Mouse (Mus musculus): Measurements from ENCODE around the gene Rufy1. TPM values are rescaled to one million over a fixed set of nuclear protein-coding genes. Genes with fewer than 3 reads are reported as not detected.

Rufy1 gene
- 19.5 and 20.0 TPM in 2 replicates for polyA plus RNA-seq (2014; fragmentation: Nextera tagmentation; extraction: Ambion mirVana)

GRCm38 (mm10) chr11:50430277-50431133, at the start of gene Rufy1:
Rufy1 (minus strand) TSS chr11:50431125.
- ATAC-seq (replicated peaks; ENCODE audit: insufficient number of reproducible peaks, low FRiP score, low TSS enrichment), result peak; percentile 76
- H3K27ac ChIP-seq (ENCODE audit: low read depth, low read length), result peak within 1 kb of the TSS; percentile 89
- H3K27me3 ChIP-seq (ENCODE audit: control insufficient read depth, insufficient read depth, low read length), result no peaks in the 10 kb centered on the region
- under 1% methylated on average over 74 of the region's 90 CpGs for WGBS (ENCODE audit: insufficient replicate concordance)
- peak within 1 kb of the TSS; percentile 84 for H3K4me3 ChIP-seq (ENCODE audit: low read depth, low read length)
- no peaks in the 10 kb centered on the region for H3K4me1 ChIP-seq (ENCODE audit: control insufficient read depth, insufficient read depth, low read length)
- peak within 1 kb of the TSS; percentile 97 for H3K9ac ChIP-seq (ENCODE audit: low read depth, low read length)
- H3K9me3 ChIP-seq (replicated peaks; ENCODE audit: control insufficient read depth, low read length), result no peaks in the 10 kb centered on the region
- no peaks in the 10 kb centered on the region for H3K36me3 ChIP-seq (ENCODE audit: control insufficient read depth, insufficient read depth, low read length)
- peak within 1 kb of the TSS; percentile 80 for H3K4me2 ChIP-seq

- H3K4me2 ChIP-seq, result no peak overlapping the region
- H3K9ac ChIP-seq (ENCODE audit: low read depth, low read length), result no peak overlapping the region
- WGBS (ENCODE audit: insufficient replicate concordance), result 82% methylated on average over 2 of the region's 2 CpGs
- no peaks in the 10 kb centered on the region for H3K27me3 ChIP-seq (ENCODE audit: control insufficient read depth, insufficient read depth, low read length)
- no peak overlapping the region for H3K4me3 ChIP-seq (ENCODE audit: low read depth, low read length)
- H3K4me1 ChIP-seq (ENCODE audit: control insufficient read depth, insufficient read depth, low read length), result peaks cover 11% of the 10 kb centered on the region
- no peaks in the 10 kb centered on the region for H3K36me3 ChIP-seq (ENCODE audit: control insufficient read depth, insufficient read depth, low read length)
- no peak for ATAC-seq (replicated peaks; ENCODE audit: insufficient number of reproducible peaks, low FRiP score, low TSS enrichment)
- no peak overlapping the region for H3K27ac ChIP-seq (ENCODE audit: low read depth, low read length)
- no peaks in the 10 kb centered on the region for H3K9me3 ChIP-seq (replicated peaks; ENCODE audit: control insufficient read depth, low read length)
Measured at GRCm38 (mm10) chr11:50478072-50478471, 47.1 kb upstream of the Rufy1 start.

GRCm38 (mm10) chr11:50477486-50478070, 46.7 kb upstream of the Rufy1 start:
- Histone ChIP-seq H3K27me3 (ENCODE audit: control insufficient read depth, insufficient read depth, low read length) (no peaks in the 10 kb centered on the region), H3K27ac (ENCODE audit: low read depth, low read length) (no peak overlapping the region), H3K36me3 (ENCODE audit: control insufficient read depth, insufficient read depth, low read length) (no peaks in the 10 kb centered on the region), H3K4me2 (peak overlapping the region; percentile 24; the same call in 1 of the 2 replicates), H3K4me1 (ENCODE audit: control insufficient read depth, insufficient read depth, low read length) (peaks cover 11% of the 10 kb centered on the region), H3K9me3 (replicated peaks; ENCODE audit: control insufficient read depth, low read length) (no peaks in the 10 kb centered on the region), H3K9ac (ENCODE audit: low read depth, low read length) (no peak overlapping the region), H3K4me3 (ENCODE audit: low read depth, low read length) (no peak overlapping the region)
- ATAC-seq (replicated peaks; ENCODE audit: insufficient number of reproducible peaks, low FRiP score, low TSS enrichment), result no peak
- WGBS (ENCODE audit: insufficient replicate concordance), result 69% methylated on average over 11 of the region's 11 CpGs

GRCm38 (mm10) chr11:50476971-50477370, 46.0 kb upstream of the Rufy1 start:
- no peak overlapping the region for H3K9ac ChIP-seq (ENCODE audit: low read depth, low read length)
- peak; percentile 57 for ATAC-seq (replicated peaks; ENCODE audit: insufficient number of reproducible peaks, low FRiP score, low TSS enrichment)
- WGBS (ENCODE audit: insufficient replicate concordance), result 14% methylated on average over 6 of the region's 6 CpGs

GRCm38 (mm10) chr11:50473933-50474332, 43.0 kb upstream of the Rufy1 start:
- H3K9ac ChIP-seq (ENCODE audit: low read depth, low read length), result no peak overlapping the region
- 0 out of 2 replicates have a peak, but pooled peaks cover 2% of the 10 kb centered on the region for H3K9me3 ChIP-seq (replicated peaks; ENCODE audit: control insufficient read depth, low read length)
- H3K27ac ChIP-seq (ENCODE audit: low read depth, low read length), result no peak overlapping the region
- no peak for ATAC-seq (replicated peaks; ENCODE audit: insufficient number of reproducible peaks, low FRiP score, low TSS enrichment)
- no peaks in the 10 kb centered on the region for H3K27me3 ChIP-seq (ENCODE audit: control insufficient read depth, insufficient read depth, low read length)
- H3K4me3 ChIP-seq (ENCODE audit: low read depth, low read length), result no peak overlapping the region
- H3K36me3 ChIP-seq (ENCODE audit: control insufficient read depth, insufficient read depth, low read length), result no peaks in the 10 kb centered on the region
- no peak overlapping the region for H3K4me2 ChIP-seq
- H3K4me1 ChIP-seq (ENCODE audit: control insufficient read depth, insufficient read depth, low read length), result peaks cover 11% of the 10 kb centered on the region
- WGBS (ENCODE audit: insufficient replicate concordance), result 66% methylated on average over 1 of the region's 1 CpGs

More at GRCm38 (mm10) chr11:50476971-50477370, 46.0 kb upstream of the Rufy1 start:
- H3K27me3 ChIP-seq (ENCODE audit: control insufficient read depth, insufficient read depth, low read length), result no peaks in the 10 kb centered on the region
- peaks cover 11% of the 10 kb centered on the region for H3K4me1 ChIP-seq (ENCODE audit: control insufficient read depth, insufficient read depth, low read length)
- H3K36me3 ChIP-seq (ENCODE audit: control insufficient read depth, insufficient read depth, low read length), result no peaks in the 10 kb centered on the region
- peak overlapping the region; percentile 24; the same call in 1 of the 2 replicates for H3K4me2 ChIP-seq
- H3K4me3 ChIP-seq (ENCODE audit: low read depth, low read length), result no peak overlapping the region
- no peak overlapping the region for H3K27ac ChIP-seq (ENCODE audit: low read depth, low read length)
- no peaks in the 10 kb centered on the region for H3K9me3 ChIP-seq (replicated peaks; ENCODE audit: control insufficient read depth, low read length)

- H3K4me1 ChIP-seq (ENCODE audit: control insufficient read depth, insufficient read depth, low read length), result peaks cover 8% of the 10 kb centered on the region
- H3K9ac ChIP-seq (ENCODE audit: low read depth, low read length), result no peak overlapping the region
- H3K9me3 ChIP-seq (replicated peaks; ENCODE audit: control insufficient read depth, low read length), result 0 out of 2 replicates have a peak, but pooled peaks cover 2% of the 10 kb centered on the region
- no peaks in the 10 kb centered on the region for H3K27me3 ChIP-seq (ENCODE audit: control insufficient read depth, insufficient read depth, low read length)
- WGBS (ENCODE audit: insufficient replicate concordance), result 85% methylated on average over 11 of the region's 11 CpGs
- H3K4me2 ChIP-seq, result no peak overlapping the region
- H3K27ac ChIP-seq (ENCODE audit: low read depth, low read length), result no peak overlapping the region
- ATAC-seq (replicated peaks; ENCODE audit: insufficient number of reproducible peaks, low FRiP score, low TSS enrichment), result no peak
- H3K4me3 ChIP-seq (ENCODE audit: low read depth, low read length), result no peak overlapping the region
- no peaks in the 10 kb centered on the region for H3K36me3 ChIP-seq (ENCODE audit: control insufficient read depth, insufficient read depth, low read length)
Measured at GRCm38 (mm10) chr11:50472161-50472939, 41.4 kb upstream of the Rufy1 start.

- Histone ChIP-seq H3K27ac (ENCODE audit: low read depth, low read length) (no peak overlapping the region), H3K9me3 (replicated peaks; ENCODE audit: control insufficient read depth, low read length) (no peaks in the 10 kb centered on the region), H3K4me1 (ENCODE audit: control insufficient read depth, insufficient read depth, low read length) (peaks cover 6% of the 10 kb centered on the region; the same call in 1 of the 2 replicates), H3K9ac (ENCODE audit: low read depth, low read length) (no peak overlapping the region), H3K4me2 (no peak overlapping the region), H3K4me3 (ENCODE audit: low read depth, low read length) (no peak overlapping the region), H3K36me3 (ENCODE audit: control insufficient read depth, insufficient read depth, low read length) (no peaks in the 10 kb centered on the region), H3K27me3 (ENCODE audit: control insufficient read depth, insufficient read depth, low read length) (peaks cover 5% of the 10 kb centered on the region; the same call in 1 of the 2 replicates)
- 68% methylated on average over 7 of the region's 7 CpGs for WGBS (ENCODE audit: insufficient replicate concordance)
- ATAC-seq (replicated peaks; ENCODE audit: insufficient number of reproducible peaks, low FRiP score, low TSS enrichment), result no peak
Measured at GRCm38 (mm10) chr11:50461481-50461880, 30.6 kb upstream of the Rufy1 start.

GRCm38 (mm10) chr11:50459250-50459649, 28.3 kb upstream of the Rufy1 start:
- Histone ChIP-seq H3K4me1 (ENCODE audit: control insufficient read depth, insufficient read depth, low read length) (peaks cover 6% of the 10 kb centered on the region; the same call in 1 of the 2 replicates), H3K4me2 (no peak overlapping the region), H3K9ac (ENCODE audit: low read depth, low read length) (no peak overlapping the region), H3K36me3 (ENCODE audit: control insufficient read depth, insufficient read depth, low read length) (no peaks in the 10 kb centered on the region), H3K27me3 (ENCODE audit: control insufficient read depth, insufficient read depth, low read length) (peaks cover 5% of the 10 kb centered on the region; the same call in 1 of the 2 replicates), H3K4me3 (ENCODE audit: low read depth, low read length) (no peak overlapping the region), H3K27ac (ENCODE audit: low read depth, low read length) (no peak overlapping the region), H3K9me3 (replicated peaks; ENCODE audit: control insufficient read depth, low read length) (no peaks in the 10 kb centered on the region)
- WGBS (ENCODE audit: insufficient replicate concordance), result 66% methylated on average over 2 of the region's 2 CpGs
- ATAC-seq (replicated peaks; ENCODE audit: insufficient number of reproducible peaks, low FRiP score, low TSS enrichment), result no peak

Measured in heart, embryonic 11.5 days (tissue).